Mouse (Mus musculus) left cerebral cortex, adult 2 months (tissue): ENCODE results near the gene Satb2. TPM values are rescaled to one million over a fixed set of nuclear protein-coding genes. Genes with fewer than 3 reads are reported as not detected.

Experiments
- DNase-seq, 2 experiments: peaks; one replicate each; pipeline ENCODE4 v3.0.0; 2021 to 2022; ENCODE audit warnings: low spot score in 2 of 2, mixed read lengths in 1 of 2; ENCODE audit errors: extremely low spot score in 1 of 2
- H3K27ac ChIP-seq: fragments of 200-600 bp; 2 replicates; pipeline ENCODE4 v1.8.1; 2022
- H3K4me3 ChIP-seq: fragments of 200-600 bp; 2 replicates; pipeline ENCODE4 v1.8.1; 2022
- CTCF ChIP-seq: fragments of 200-600 bp; IDR thresholded peaks from 2 replicates; pipeline ENCODE4 v1.8.1; 2022; ENCODE audit warnings: antibody characterized with exemption, mild to moderate bottlenecking, moderate library complexity
- intact Hi-C: fragments of 180-260 bp; cut with DNase I; formaldehyde crosslinking; loops from one replicate; pipeline ENCODE4 v1.15.1; 2025
- total RNA-seq, 2 experiments: library from RNA; stranded (reverse); gene quantifications; 2 replicates each; pipeline ENCODE4 v1.2.3; 2021

Satb2 gene
- total RNA-seq, 2 experiments from 2014 or later: 80.2 to 91.0 TPM

GRCm38 (mm10) chr1:56850446-56850845 is 128.0 kb downstream of the Satb2 start:
- Histone ChIP-seq H3K27ac (peak overlapping the region; percentile 71), H3K4me3 (no peak overlapping the region)
- DNase-seq: peak in 1 of 2 experiments; percentile 27
- intact Hi-C loops: loop anchor here (5.0 kb wide), 1 partner anchor 102 kb away; no protein-coding TSS in a partner anchor
- TF ChIP-seq CTCF: no peak; the same call in 1 of the 2 replicates

GRCm38 (mm10) chr1:56846358-56846757 is 132.1 kb downstream of the Satb2 start:
- intact Hi-C loops: no loop called here
- no peak for TF ChIP-seq CTCF
- Histone ChIP-seq H3K4me3 (no peak overlapping the region), H3K27ac (0 out of 2 replicates have a peak overlapping the region, but pooled peaks have one; percentile 28)
- no peak for DNase-seq

GRCm38 (mm10) chr1:56845523-56846118 is 132.8 kb downstream of the Satb2 start:
- Histone ChIP-seq H3K27ac (no peak overlapping the region), H3K4me3 (no peak overlapping the region)
- no peak for DNase-seq
- intact Hi-C loops: no loop called here
- TF ChIP-seq CTCF: no peak

- intact Hi-C loops: loop anchor here (5.0 kb wide), 1 partner anchor 947 kb away; no protein-coding TSS in a partner anchor
- H3K27ac ChIP-seq: no peak overlapping the region
- DNase-seq: no peak
- TF ChIP-seq CTCF: no peak
- H3K4me3 ChIP-seq: no peak overlapping the region
Observed at GRCm38 (mm10) chr1:56844551-56845330, 133.7 kb downstream of the Satb2 start.

- TF ChIP-seq CTCF: no peak
- DNase-seq: no peak
- no peak overlapping the region for H3K27ac ChIP-seq
- intact Hi-C loops: no loop called here
- H3K4me3 ChIP-seq: no peak overlapping the region
Observed at GRCm38 (mm10) chr1:56838901-56839300, 139.5 kb downstream of the Satb2 start.

- no peak overlapping the region for H3K27ac ChIP-seq
- no peak for DNase-seq
- H3K4me3 ChIP-seq: no peak overlapping the region
- no peak for TF ChIP-seq CTCF
- intact Hi-C loops: no loop called here
Observed at GRCm38 (mm10) chr1:56833984-56834900, 144.2 kb downstream of the Satb2 start.

GRCm38 (mm10) chr1:56833307-56833706 is 145.1 kb downstream of the Satb2 start:
- intact Hi-C loops: no loop called here
- Histone ChIP-seq H3K4me3 (no peak overlapping the region), H3K27ac (0 out of 2 replicates have a peak overlapping the region, but pooled peaks have one; percentile 28)
- no peak for DNase-seq
- TF ChIP-seq CTCF: no peak

GRCm38 (mm10) chr1:56832738-56833137 is 145.7 kb downstream of the Satb2 start:
- intact Hi-C loops: no loop called here
- no peak for TF ChIP-seq CTCF

GRCm38 (mm10) chr1:56822735-56823134 is 155.7 kb downstream of the Satb2 start:
- H3K27ac ChIP-seq: no peak overlapping the region
- intact Hi-C loops: no loop called here
- H3K4me3 ChIP-seq: no peak overlapping the region
- TF ChIP-seq CTCF: no peak
- DNase-seq: no peak

More at GRCm38 (mm10) chr1:56832738-56833137, 145.7 kb downstream of the Satb2 start:
- no peak overlapping the region for H3K27ac ChIP-seq
- H3K4me3 ChIP-seq: no peak overlapping the region
- DNase-seq: no peak

GRCm38 (mm10) chr1:56822025-56822424 is 156.4 kb downstream of the Satb2 start:
- intact Hi-C loops: no loop called here
- Histone ChIP-seq H3K27ac (no peak overlapping the region), H3K4me3 (no peak overlapping the region)
- DNase-seq: no peak
- TF ChIP-seq CTCF: no peak

- intact Hi-C loops: no loop called here
- TF ChIP-seq CTCF: no peak
- Histone ChIP-seq H3K4me3 (no peak overlapping the region), H3K27ac (no peak overlapping the region)
- DNase-seq: no peak
Observed at GRCm38 (mm10) chr1:56813506-56813905, 164.9 kb downstream of the Satb2 start.
